Mouse (Mus musculus): ENCODE data around the gene Abhd18.
A peak's percentile ranks its signal among the peaks of the same experiment; 100 is the strongest.

Abhd18 gene

GRCm38 (mm10) chr3:40949903-40950600 is 103.3 kb downstream of the Abhd18 start:
- DNase-seq (ENCODE audit: low read depth, low spot score) = peak; percentile 26

GRCm38 (mm10) chr3:40950601-40951201 is 103.9 kb downstream of the Abhd18 start:
- peak; percentile 52 for DNase-seq (ENCODE audit: low read depth, low spot score)

GRCm38 (mm10) chr3:40951365-40951764 is 104.6 kb downstream of the Abhd18 start:
- DNase-seq (ENCODE audit: low read depth, low spot score) = peak; percentile 22

GRCm38 (mm10) chr3:40952606-40953005 is 105.8 kb downstream of the Abhd18 start:
- no peak for DNase-seq (ENCODE audit: low read depth, low spot score)

GRCm38 (mm10) chr3:40954792-40955191 is 108.0 kb downstream of the Abhd18 start:
- DNase-seq (ENCODE audit: low read depth, low spot score) = no peak

- DNase-seq (ENCODE audit: low read depth, low spot score) = no peak
These were observed 112.1 kb downstream of the Abhd18 start for GRCm38 (mm10) chr3:40958831-40959230.

GRCm38 (mm10) chr3:40980758-40981157 is 134.0 kb downstream of the Abhd18 start:
- no peak for DNase-seq (ENCODE audit: low read depth, low spot score)

GRCm38 (mm10) chr3:40987539-40987938 is 140.8 kb downstream of the Abhd18 start:
- DNase-seq (ENCODE audit: low read depth, low spot score) = no peak

All from c-Kit-negative CD71-positive TER-119-positive erythroid progenitor cells, embryonic 14.5 days (primary cell).